Mouse (Mus musculus) layer of hippocampus, adult 18-20 months (tissue): ENCODE data around the gene Rfesd. TPM values are rescaled to one million over a fixed set of nuclear protein-coding genes. Genes with fewer than 3 reads are reported as not detected.

ENCODE experiments used
- DNase-seq, 2 experiments: peaks; one replicate each; pipeline ENCODE4 v3.0.0; 2022; ENCODE audit warnings: low spot score in 2 of 2
- total RNA-seq, 2 experiments: library from RNA; stranded (reverse); gene quantifications; 2 replicates each; pipeline ENCODE4 v1.2.3; 2021

Gene Rfesd
- total RNA-seq, 2 experiments from 2014 or later = 15.7 to 16.7 TPM

- no peak for DNase-seq
Measured at GRCm38 (mm10) chr13:75988096-75988495, 30.4 kb downstream of the Rfesd start.

GRCm38 (mm10) chr13:75981901-75982300 is 36.6 kb downstream of the Rfesd start:
- DNase-seq = no peak

DNA sequence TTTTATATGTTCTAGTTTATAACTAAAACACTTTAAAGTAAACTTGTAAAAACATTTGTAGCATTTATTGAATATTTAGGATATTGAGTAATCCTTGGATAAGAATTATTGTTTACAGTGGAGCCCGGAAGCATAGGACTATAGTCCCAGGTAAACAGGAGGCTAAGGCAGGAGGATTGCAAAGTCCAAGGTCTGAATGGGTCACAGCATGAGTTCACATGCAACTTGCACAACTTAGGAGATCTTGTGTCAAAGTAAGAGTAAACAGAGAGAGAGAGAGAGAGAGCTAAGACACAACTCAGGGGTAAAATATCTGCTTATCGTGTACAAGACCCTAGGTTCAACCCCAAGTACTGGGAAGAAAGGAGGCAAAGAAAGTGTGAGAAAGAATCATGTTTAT is 41.9 kb downstream of the Rfesd start:
- DNase-seq = no peak

- DNase-seq = no peak
Measured at GRCm38 (mm10) chr13:75976218-75976617, 42.3 kb downstream of the Rfesd start.

DNA sequence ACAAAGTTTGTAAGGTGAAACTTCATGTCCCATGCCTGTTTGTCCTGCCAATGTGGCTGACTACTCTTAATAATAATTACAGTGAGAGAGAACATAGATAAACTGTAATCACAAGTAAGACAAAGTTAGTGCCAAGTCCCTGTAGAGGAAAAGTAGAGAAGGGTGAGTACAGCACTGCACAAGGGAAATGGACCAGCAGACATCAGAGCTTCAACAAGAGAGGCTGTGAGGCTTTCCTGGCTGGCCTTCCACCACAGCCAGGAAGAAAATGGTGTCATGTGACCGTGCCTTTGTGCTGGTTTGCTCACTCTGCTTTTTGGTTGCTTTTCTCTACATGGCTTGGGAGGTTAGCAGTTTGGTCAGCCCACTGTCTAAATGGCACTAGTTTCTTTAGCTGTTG is 42.9 kb downstream of the Rfesd start:
- no peak for DNase-seq

DNA sequence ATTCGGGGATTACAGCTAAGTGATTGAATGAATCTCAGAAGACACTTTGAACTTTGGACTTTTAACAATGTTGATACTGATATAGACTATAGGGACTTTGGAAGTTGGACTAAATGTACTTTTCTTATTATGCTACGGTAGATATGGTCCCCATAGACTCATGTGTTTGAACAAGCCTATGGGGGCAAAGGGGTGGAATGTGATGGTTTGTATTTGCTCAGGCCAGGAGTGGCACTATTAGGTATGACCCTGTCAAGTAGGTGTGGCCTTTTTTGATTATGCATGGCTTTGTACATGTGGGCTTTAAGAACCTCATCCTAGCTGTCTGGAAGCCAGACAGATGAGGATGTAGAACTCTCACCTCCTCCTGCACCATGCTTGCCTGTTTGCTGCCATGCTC is 44.0 kb downstream of the Rfesd start:
- no peak for DNase-seq

DNA sequence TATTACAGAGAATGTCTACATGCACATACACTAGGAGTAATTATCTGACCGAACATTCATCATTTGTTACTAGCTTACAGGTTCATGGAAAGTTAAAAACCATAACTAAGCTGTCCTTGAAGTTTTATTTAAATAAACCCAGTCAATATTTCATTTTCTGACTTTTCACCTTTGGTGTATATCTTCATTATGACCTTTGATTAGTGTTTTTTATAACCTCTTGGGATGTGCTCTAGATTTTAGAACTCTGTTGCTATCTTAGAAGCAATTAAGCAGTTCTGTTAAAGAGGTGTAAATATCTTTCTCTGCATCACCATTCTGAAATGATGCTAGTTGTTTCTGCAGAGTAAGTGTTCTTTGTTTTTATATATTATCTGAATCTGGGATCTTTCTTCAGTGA is 51.7 kb downstream of the Rfesd start, which contains the start of gene Spata9:
Gene Spata9, plus strand, starts transcription at position 301 of the 400 bp plus-strand sequence.
- no peak for DNase-seq

GRCm38 (mm10) chr13:75955357-75955992 is 63.0 kb downstream of the Rfesd start:
- no peak for DNase-seq

Other genes starting within 250 kb of the Rfesd start
- 10 to 100 TPM; 42.9 to 43.3 TPM for gene Glrx, start 178.9 kb downstream of the Rfesd start, total RNA-seq
- 10 to 100 TPM; 15.0 to 15.9 TPM for gene Rhobtb3, start 74.8 kb downstream of the Rfesd start, total RNA-seq
- gene Spata9, start 51.6 kb downstream of the Rfesd start, total RNA-seq = not detected
- gene Gpr150, start 38.3 kb upstream of the Rfesd start, total RNA-seq = 1 to 10 TPM; 2.5 to 3.2 TPM
- 1 to 10 TPM; 6.2 TPM for gene Arsk, start 79.9 kb upstream of the Rfesd start, total RNA-seq
- gene Ttc37, start 80.0 kb upstream of the Rfesd start, total RNA-seq = 10 to 100 TPM; 17.1 to 17.3 TPM